Mouse (Mus musculus): ENCODE results near the gene Cd70. TPM values are rescaled to one million over a fixed set of nuclear protein-coding genes. Genes with fewer than 3 reads are reported as not detected.

Gene Cd70
- polyA plus RNA-seq, 2 experiments, result not detected

GRCm38 (mm10) chr17:57172378-57172777, 22.8 kb upstream of the Cd70 start:
- H3K4me3 ChIP-seq (replicated peaks; ENCODE audit: low read length), result no peak overlapping the region
- 79% methylated on average over 5 of the region's 5 CpGs for WGBS
- TF ChIP-seq POLR2A (IDR thresholded peaks at IDR 0.05; ENCODE audit: borderline replicate concordance, extremely low read depth, insufficient read depth, insufficient read length), result no peak
- no peak overlapping the region for H3K9ac ChIP-seq (ENCODE audit: low read depth, low read length, severe bottlenecking)
- no peaks in the 10 kb centered on the region for H3K9me3 ChIP-seq (ENCODE audit: control insufficient read depth, low read length)
- H3K27me3 ChIP-seq (ENCODE audit: control insufficient read depth, insufficient read depth, low read length), result no peaks in the 10 kb centered on the region
- DNase-seq (ENCODE audit: low spot score) (no peak), ATAC-seq (ENCODE audit: low FRiP score, low read depth) (no peak)
- no peak overlapping the region for H3K4me2 ChIP-seq (replicated peaks; ENCODE audit: low read depth, low read length, severe bottlenecking)
- no peaks in the 10 kb centered on the region for H3K36me3 ChIP-seq (ENCODE audit: control insufficient read depth, insufficient read depth, low read length)
- no peaks in the 10 kb centered on the region for H3K4me1 ChIP-seq (ENCODE audit: control insufficient read depth, insufficient read depth, low read length)
- no peak overlapping the region for H3K27ac ChIP-seq (replicated peaks; ENCODE audit: low read depth, low read length)

- no peaks in the 10 kb centered on the region for H3K4me1 ChIP-seq (ENCODE audit: control insufficient read depth, insufficient read depth, low read length)
- no peak overlapping the region for H3K27ac ChIP-seq (replicated peaks; ENCODE audit: low read depth, low read length)
- 53% methylated on average over 5 of the region's 5 CpGs for WGBS
- no peak overlapping the region for H3K4me2 ChIP-seq (replicated peaks; ENCODE audit: low read depth, low read length, severe bottlenecking)
- TF ChIP-seq POLR2A (IDR thresholded peaks at IDR 0.05; ENCODE audit: borderline replicate concordance, extremely low read depth, insufficient read depth, insufficient read length), result no peak
- H3K9ac ChIP-seq (ENCODE audit: low read depth, low read length, severe bottlenecking), result no peak overlapping the region
- ATAC-seq (ENCODE audit: low FRiP score, low read depth) (no peak), DNase-seq (ENCODE audit: low spot score) (no peak)
- H3K9me3 ChIP-seq (ENCODE audit: control insufficient read depth, low read length), result no peaks in the 10 kb centered on the region
- no peaks in the 10 kb centered on the region for H3K36me3 ChIP-seq (ENCODE audit: control insufficient read depth, insufficient read depth, low read length)
- H3K27me3 ChIP-seq (ENCODE audit: control insufficient read depth, insufficient read depth, low read length), result no peaks in the 10 kb centered on the region
- no peak overlapping the region for H3K4me3 ChIP-seq (replicated peaks; ENCODE audit: low read length)
Measured at GRCm38 (mm10) chr17:57170616-57171260, 21.2 kb upstream of the Cd70 start.

GRCm38 (mm10) chr17:57166800-57167791, 17.5 kb upstream of the Cd70 start:
- Histone ChIP-seq H3K9me3 (ENCODE audit: control insufficient read depth, low read length) (no peaks in the 10 kb centered on the region), H3K9ac (ENCODE audit: low read depth, low read length, severe bottlenecking) (no peak overlapping the region), H3K36me3 (ENCODE audit: control insufficient read depth, insufficient read depth, low read length) (no peaks in the 10 kb centered on the region), H3K4me3 (replicated peaks; ENCODE audit: low read length) (no peak overlapping the region), H3K27me3 (ENCODE audit: control insufficient read depth, insufficient read depth, low read length) (no peaks in the 10 kb centered on the region), H3K4me2 (replicated peaks; ENCODE audit: low read depth, low read length, severe bottlenecking) (no peak overlapping the region), H3K4me1 (ENCODE audit: control insufficient read depth, insufficient read depth, low read length) (no peaks in the 10 kb centered on the region), H3K27ac (replicated peaks; ENCODE audit: low read depth, low read length) (no peak overlapping the region)
- 11% methylated on average over 11 of the region's 11 CpGs for WGBS
- ATAC-seq (ENCODE audit: low FRiP score, low read depth) (peak; percentile 76; the same call in 1 of the 2 replicates), DNase-seq (ENCODE audit: low spot score) (peak; percentile 88)
- TF ChIP-seq POLR2A (IDR thresholded peaks at IDR 0.05; ENCODE audit: borderline replicate concordance, extremely low read depth, insufficient read depth, insufficient read length), result no peak

- Histone ChIP-seq H3K27ac (replicated peaks; ENCODE audit: low read depth, low read length) (no peak overlapping the region), H3K27me3 (ENCODE audit: control insufficient read depth, insufficient read depth, low read length) (peaks cover 16% of the 10 kb centered on the region), H3K36me3 (ENCODE audit: control insufficient read depth, insufficient read depth, low read length) (no peaks in the 10 kb centered on the region), H3K4me2 (replicated peaks; ENCODE audit: low read depth, low read length, severe bottlenecking) (no peak overlapping the region), H3K9me3 (ENCODE audit: control insufficient read depth, low read length) (no peaks in the 10 kb centered on the region), H3K9ac (ENCODE audit: low read depth, low read length, severe bottlenecking) (no peak overlapping the region), H3K4me1 (ENCODE audit: control insufficient read depth, insufficient read depth, low read length) (no peaks in the 10 kb centered on the region), H3K4me3 (replicated peaks; ENCODE audit: low read length) (no peak overlapping the region)
- WGBS, result 85% methylated on average over 4 of the region's 4 CpGs
- TF ChIP-seq POLR2A (IDR thresholded peaks at IDR 0.05; ENCODE audit: borderline replicate concordance, extremely low read depth, insufficient read depth, insufficient read length), result no peak
- ATAC-seq (ENCODE audit: low FRiP score, low read depth), result no peak
- no peak for DNase-seq (ENCODE audit: low spot score)
Measured at GRCm38 (mm10) chr17:57153787-57154186, 4.2 kb upstream of the Cd70 start.

- H3K27me3 ChIP-seq (ENCODE audit: control insufficient read depth, insufficient read depth, low read length), result peaks cover 24% of the 10 kb centered on the region
- no peak overlapping the region for H3K4me2 ChIP-seq (replicated peaks; ENCODE audit: low read depth, low read length, severe bottlenecking)
- no peak overlapping the region for H3K4me3 ChIP-seq (replicated peaks; ENCODE audit: low read length)
- no peak for TF ChIP-seq POLR2A (IDR thresholded peaks at IDR 0.05; ENCODE audit: borderline replicate concordance, extremely low read depth, insufficient read depth, insufficient read length)
- no peaks in the 10 kb centered on the region for H3K9me3 ChIP-seq (ENCODE audit: control insufficient read depth, low read length)
- no peak for DNase-seq (ENCODE audit: low spot score)
- WGBS, result 93% methylated on average over 6 of the region's 6 CpGs
- ATAC-seq (ENCODE audit: low FRiP score, low read depth), result no peak
- H3K9ac ChIP-seq (ENCODE audit: low read depth, low read length, severe bottlenecking), result no peak overlapping the region
- no peaks in the 10 kb centered on the region for H3K36me3 ChIP-seq (ENCODE audit: control insufficient read depth, insufficient read depth, low read length)
- no peak overlapping the region for H3K27ac ChIP-seq (replicated peaks; ENCODE audit: low read depth, low read length)
- no peaks in the 10 kb centered on the region for H3K4me1 ChIP-seq (ENCODE audit: control insufficient read depth, insufficient read depth, low read length)
Measured at GRCm38 (mm10) chr17:57153006-57153405, 3.4 kb upstream of the Cd70 start.
